Mouse (Mus musculus): ENCODE data around the gene Srsf1.

DNA sequence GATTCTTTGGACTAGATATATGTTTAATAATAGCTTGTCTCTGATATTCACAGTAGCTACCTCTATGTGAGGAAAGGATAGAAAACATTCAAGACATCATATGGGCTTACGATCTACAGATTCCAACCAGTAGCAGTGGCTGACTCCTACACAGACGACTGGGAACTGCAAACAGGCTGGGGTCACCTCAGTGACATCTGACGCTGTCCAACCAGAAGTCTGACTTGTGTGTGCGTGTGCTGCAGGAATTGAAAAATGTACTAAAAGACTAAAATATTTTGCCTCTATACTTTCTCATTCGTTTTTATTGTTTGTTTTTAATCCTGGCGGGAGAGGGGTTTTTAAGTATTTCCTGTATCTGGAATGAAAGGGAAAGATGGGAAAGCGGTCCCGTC lies 20.0 kb downstream of the Srsf1 start:
- TF ChIP-seq CTCF (IDR thresholded peaks at IDR 0.05) (no peak), EP300 (IDR thresholded peaks at IDR 0.05) (no peak)
